Mouse (Mus musculus) retina, postnatal 7 days (tissue): ENCODE measurements around the gene Mfsd12.

Source experiments
- DNase-seq: peaks from one replicate; pipeline ENCODE4 v3.0.0-alpha.2; 2012; ENCODE audit warnings: low read depth, low spot score

Mfsd12 gene

GRCm38 (mm10) chr10:81379809-81380378 lies 22.6 kb downstream of the Mfsd12 start:
- DNase-seq: no peak

- no peak for DNase-seq
Measured at GRCm38 (mm10) chr10:81382039-81382438, 24.7 kb downstream of the Mfsd12 start.

GRCm38 (mm10) chr10:81383802-81384604 lies 26.7 kb downstream of the Mfsd12 start, which contains the start of the genes Dohh and Gm48551:
Gene Dohh, plus strand, starts transcription at chr10:81384428.
Gene Gm48551, plus strand, starts transcription at chr10:81384466.
- peak; percentile 97 for DNase-seq

- no peak for DNase-seq
Measured at GRCm38 (mm10) chr10:81384605-81384982, 27.3 kb downstream of the Mfsd12 start.

GRCm38 (mm10) chr10:81385603-81386306 lies 28.5 kb downstream of the Mfsd12 start:
- DNase-seq: no peak

- DNase-seq: no peak
Measured at GRCm38 (mm10) chr10:81387716-81388115, 30.4 kb downstream of the Mfsd12 start.

- DNase-seq: no peak
Measured at GRCm38 (mm10) chr10:81388505-81389055, 31.3 kb downstream of the Mfsd12 start, which contains the start of gene Gm48552. Gene Gm48552, plus strand, starts transcription at chr10:81389005.

- DNase-seq: no peak
Measured at GRCm38 (mm10) chr10:81389373-81389772, 32.1 kb downstream of the Mfsd12 start.

- DNase-seq: peak; percentile 80
Measured at GRCm38 (mm10) chr10:81389801-81390677, 32.7 kb downstream of the Mfsd12 start.

- no peak for DNase-seq
Measured at GRCm38 (mm10) chr10:81390678-81390965, 33.3 kb downstream of the Mfsd12 start.

GRCm38 (mm10) chr10:81392270-81392669 lies 35.0 kb downstream of the Mfsd12 start:
- no peak for DNase-seq

GRCm38 (mm10) chr10:81392781-81393185 lies 35.5 kb downstream of the Mfsd12 start, which contains the start of gene Smim24:
Gene Smim24, plus strand, starts transcription at chr10:81393051.
- no peak for DNase-seq

- no peak for DNase-seq
Measured at GRCm38 (mm10) chr10:81393456-81394063, 36.3 kb downstream of the Mfsd12 start.

GRCm38 (mm10) chr10:81395127-81395526 lies 37.8 kb downstream of the Mfsd12 start:
- no peak for DNase-seq

GRCm38 (mm10) chr10:81395865-81396264 lies 38.6 kb downstream of the Mfsd12 start:
- no peak for DNase-seq

- no peak for DNase-seq
Measured at GRCm38 (mm10) chr10:81396749-81397148, 39.5 kb downstream of the Mfsd12 start.

- DNase-seq: no peak
Measured at GRCm38 (mm10) chr10:81399296-81399695, 42.0 kb downstream of the Mfsd12 start.

- no peak for DNase-seq
Measured at GRCm38 (mm10) chr10:81399798-81400308, 42.6 kb downstream of the Mfsd12 start.

- DNase-seq: no peak
Measured at GRCm38 (mm10) chr10:81400371-81401204, 43.3 kb downstream of the Mfsd12 start.

- DNase-seq: no peak
Measured at GRCm38 (mm10) chr10:81401205-81401520, 43.9 kb downstream of the Mfsd12 start.
